Mouse (Mus musculus) large intestine, adult 2 months (tissue): ENCODE measurements around the gene Gm5108. TPM values are rescaled to one million over a fixed set of nuclear protein-coding genes. Genes with fewer than 3 reads are reported as not detected.

Experiments used
- DNase-seq: peaks from one replicate; pipeline ENCODE4 v3.0.0-alpha.2; 2012; ENCODE audit warnings: low read depth, low spot score
- WGBS: fragments of 180-500 bp; shearing (Covaris S2); methylation state at CpG from one replicate; pipeline ENCODE4 v1.1.7; 2018; 5-methylcytosine and 5-hydroxymethylcytosine counted together
- polyA plus RNA-seq: library from polyadenylated mRNA; depleted of rRNA; stranded (reverse); fragments of >200 nt; gene quantifications from 2 replicates; pipeline ENCODE4 v1.2.3, GENCODE M21; 2012; rRNA removed

Gm5108 gene
- polyA plus RNA-seq = not detected in 2 replicates

DNA sequence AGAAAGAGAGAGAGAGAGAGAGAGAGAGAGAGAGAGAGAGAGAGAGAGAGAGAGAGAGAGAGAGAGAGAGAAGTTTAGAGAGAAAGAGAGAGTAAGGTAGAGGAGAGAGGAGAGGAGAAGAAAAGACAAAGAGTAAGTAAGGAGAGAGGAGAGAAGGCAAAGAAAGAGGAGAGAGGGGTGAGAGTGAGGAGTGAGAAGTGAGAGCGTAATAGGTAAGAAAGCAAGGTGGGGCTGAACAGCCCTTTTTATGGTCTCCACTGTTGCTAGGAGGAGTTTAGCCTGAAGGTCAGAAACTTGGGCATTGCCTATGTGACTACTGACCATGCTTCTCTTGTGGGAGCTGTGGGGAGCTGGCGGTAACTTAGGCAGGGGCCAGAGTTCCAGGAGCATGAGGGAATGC is at the start of gene Gm5108:
Gene Gm5108 (plus strand): TSS at position 301 of the 400 bp plus-strand sequence.
- no peak for DNase-seq
- 49% methylated on average over 2 of the region's 2 CpGs for WGBS

- 93% methylated on average over 1 of the region's 1 CpGs for WGBS
- no peak for DNase-seq
Observed at GRCm38 (mm10) chr5:67898921-67899320, 42.5 kb upstream of the Gm5108 start.

DNA sequence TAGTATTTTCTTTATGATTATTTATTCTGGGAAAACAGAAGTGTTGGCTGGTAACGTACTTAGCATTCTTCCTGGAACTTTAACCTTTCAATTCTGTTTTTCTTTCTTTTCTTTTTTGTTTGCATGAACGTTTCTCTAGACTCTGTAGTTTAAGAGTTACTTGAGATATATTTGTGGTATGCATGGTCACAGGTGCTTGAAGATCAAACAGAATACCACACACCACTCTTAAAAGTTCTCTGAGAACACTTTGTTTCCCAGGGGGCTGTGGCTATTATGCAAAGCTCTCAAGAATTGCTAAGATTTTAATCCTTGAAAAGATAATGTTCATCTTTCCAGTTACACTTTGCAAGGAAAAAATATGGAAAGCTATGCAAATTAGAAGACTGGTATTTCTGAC is 36.9 kb upstream of the Gm5108 start:
- WGBS = 43% methylated on average over 2 of the region's 2 CpGs
- DNase-seq = no peak

DNA sequence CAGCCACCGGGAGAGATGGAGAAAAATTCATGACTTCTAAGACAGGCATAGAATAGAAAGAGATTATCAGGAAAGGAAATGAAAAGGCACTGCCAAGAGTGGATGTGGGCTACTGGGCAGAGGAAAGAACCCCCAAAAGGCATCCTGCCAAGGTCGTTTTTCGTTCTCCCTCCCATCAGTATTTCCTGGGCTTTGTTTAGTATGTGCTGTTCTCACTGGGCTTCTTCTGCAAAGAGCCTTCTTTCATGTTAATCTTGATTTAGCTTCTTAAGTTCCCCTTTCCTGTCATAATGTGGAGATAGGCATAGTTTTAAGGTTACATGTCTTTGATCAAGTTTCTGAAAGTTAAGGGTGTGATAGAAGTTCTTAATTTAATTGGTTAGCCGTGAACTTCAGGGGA is 10.9 kb upstream of the Gm5108 start:
- WGBS = 44% methylated on average over 4 of the region's 4 CpGs

DNA sequence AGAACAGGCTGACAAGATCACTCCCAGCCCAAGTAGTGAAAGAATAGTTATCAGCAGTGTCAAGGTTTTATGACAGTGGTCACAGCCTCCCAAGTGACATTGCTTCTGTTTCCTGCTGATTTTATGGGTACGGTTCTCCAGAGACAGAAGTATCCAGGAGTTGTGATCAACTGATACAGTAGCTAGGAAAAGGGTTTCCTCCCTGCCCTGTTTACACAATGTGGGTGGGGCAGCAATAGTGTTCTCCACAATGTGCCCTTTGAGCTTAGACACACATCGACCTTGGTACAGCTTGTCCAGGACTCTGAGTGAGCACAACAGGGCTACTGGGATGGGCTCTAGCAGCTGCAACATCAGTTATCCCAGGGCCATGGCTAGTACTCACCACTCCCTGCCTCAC is 9.8 kb upstream of the Gm5108 start:
- DNase-seq = peak; percentile 93
- WGBS = 6% methylated on average over 2 of the region's 2 CpGs

More for the DNA sequence above, 10.9 kb upstream of the Gm5108 start:
- no peak for DNase-seq

DNA sequence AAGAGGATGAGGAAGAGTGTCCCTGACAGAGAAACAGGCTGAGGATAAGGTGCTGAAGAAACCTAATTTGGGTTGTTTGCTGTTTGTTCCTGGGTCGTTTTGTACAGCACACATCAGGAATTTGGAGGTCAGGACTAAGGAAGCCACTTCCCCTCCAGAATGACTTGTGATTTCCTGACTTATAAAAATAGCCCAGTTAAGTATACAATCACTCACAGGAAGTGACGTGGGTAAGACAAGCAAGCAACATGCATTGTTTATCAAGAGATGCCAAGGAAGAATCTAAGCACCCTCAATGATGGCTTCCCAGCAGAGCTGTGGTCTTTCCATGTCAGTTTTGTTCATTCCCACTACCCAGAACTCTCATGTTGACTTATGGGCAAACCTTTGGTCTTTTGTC is 1.7 kb downstream of the Gm5108 start:
- no peak for DNase-seq
- 45% methylated on average over 2 of the region's 2 CpGs for WGBS

GRCm38 (mm10) chr5:67944074-67944785 is 2.8 kb downstream of the Gm5108 start:
- 31% methylated on average over 1 of the region's 1 CpGs for WGBS
- no peak for DNase-seq

DNA sequence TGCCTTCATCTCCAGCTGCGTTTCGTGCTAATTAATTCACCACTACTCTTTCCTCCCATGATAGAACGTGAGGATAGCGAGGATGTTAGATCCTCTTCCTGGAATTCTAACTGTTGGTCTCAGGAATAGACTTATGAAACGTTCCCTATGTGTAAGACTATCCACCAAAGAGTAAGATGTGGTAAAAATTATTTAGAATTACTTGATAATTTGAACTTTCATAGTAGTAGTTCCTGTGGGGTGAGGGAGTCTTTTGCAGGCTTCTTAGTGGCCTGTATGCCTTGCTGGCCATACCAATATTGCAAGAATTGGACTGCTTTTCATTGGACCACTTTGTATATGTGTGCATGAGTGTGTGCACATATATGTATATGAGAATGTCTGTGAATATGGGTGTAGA is 4.9 kb downstream of the Gm5108 start, which contains the start of gene Gm21905:
Gene Gm21905 (minus strand): TSS at position 101 of the 400 bp plus-strand sequence.
- 93% methylated on average over 5 of the region's 5 CpGs for WGBS
- no peak for DNase-seq

- no peak for DNase-seq
Observed at GRCm38 (mm10) chr5:67947006-67947405, 5.5 kb downstream of the Gm5108 start.

DNA sequence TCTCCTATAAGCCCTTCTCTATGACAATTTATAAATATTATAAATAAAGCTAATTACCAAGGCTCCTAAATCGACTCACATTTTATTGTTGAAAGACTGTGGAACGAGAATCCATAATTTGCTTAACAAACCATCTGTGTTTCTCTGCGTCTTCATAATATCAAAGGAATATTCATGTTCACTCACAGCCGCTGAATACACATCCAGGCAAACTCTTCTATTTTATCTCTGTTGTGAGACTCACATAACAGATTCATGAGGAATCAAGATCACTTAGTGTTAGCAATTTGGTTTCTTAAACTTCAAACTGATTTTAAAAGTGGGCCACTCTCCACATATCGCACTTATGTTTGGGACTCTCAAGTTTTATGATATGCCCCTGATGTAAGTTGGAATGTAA is 6.6 kb downstream of the Gm5108 start:
- no peak for DNase-seq
- WGBS = 89% methylated on average over 5 of the region's 5 CpGs

DNA sequence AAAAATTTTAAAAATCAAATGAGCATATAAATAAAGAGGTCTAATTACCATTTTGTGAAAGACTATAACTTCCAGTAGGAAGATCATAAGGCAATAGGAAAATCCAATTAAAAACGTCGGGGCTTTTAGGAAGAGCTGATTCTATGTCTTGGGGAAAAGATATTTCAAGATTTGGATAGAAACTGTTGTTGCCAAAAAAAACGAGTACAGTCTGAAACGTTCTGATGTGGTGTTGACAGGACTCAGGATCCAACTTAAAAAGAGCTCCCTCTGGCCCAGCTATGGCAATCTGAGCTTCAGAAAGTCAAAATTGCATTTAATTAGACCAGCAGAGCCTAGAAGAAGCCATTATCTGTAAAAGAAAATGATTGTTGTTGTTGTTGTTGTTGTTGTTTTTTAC is 12.6 kb downstream of the Gm5108 start:
- WGBS = 84% methylated on average over 4 of the region's 4 CpGs
- no peak for DNase-seq

GRCm38 (mm10) chr5:67955486-67955885 is 14.0 kb downstream of the Gm5108 start:
- DNase-seq = no peak
- WGBS = 83% methylated on average over 7 of the region's 7 CpGs

DNA sequence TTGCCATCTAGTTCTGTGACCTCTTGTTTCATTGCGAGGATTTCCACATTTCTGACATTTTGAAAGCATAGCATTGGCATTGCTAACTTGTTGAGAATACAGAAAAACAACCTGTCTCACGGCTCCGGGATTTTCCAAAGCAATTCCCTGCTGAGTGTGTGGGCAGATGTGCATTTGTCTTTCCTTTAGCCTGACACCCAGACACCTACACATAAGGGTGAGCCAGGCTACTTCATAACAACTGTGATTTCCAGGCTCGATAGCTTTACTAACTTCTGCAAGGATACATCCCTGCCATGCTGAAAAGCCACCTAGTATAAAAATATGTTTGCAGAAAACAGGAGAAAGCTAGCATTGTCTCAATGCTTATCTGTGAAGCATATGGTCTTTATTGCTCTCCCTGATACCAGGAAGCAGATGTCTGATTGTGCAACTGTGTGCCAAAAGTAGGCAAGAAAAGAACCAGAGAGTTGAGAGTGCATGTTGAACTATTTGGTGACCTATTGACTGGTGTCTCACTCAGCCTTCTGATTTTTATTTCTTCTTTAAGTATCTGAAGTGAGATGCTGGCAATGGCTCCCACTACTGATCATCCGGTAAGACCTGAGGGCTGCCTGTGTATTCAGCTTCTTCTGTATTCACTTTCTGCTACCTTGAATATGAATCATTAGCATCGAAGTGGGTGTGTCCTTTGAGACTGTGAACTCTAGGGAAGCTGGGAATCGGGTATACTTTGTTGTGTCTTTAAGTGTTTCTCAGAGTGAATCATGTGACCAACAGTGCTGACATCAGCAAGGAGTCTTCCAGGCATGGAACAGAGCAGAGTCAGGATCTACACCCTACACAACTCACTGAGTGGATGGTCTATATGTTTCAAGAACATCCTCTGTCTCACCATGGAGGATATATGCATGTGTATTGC is 20.5 kb downstream of the Gm5108 start:
- DNase-seq = no peak

GRCm38 (mm10) chr5:67969536-67969935 is 28.1 kb downstream of the Gm5108 start:
- WGBS = 85% methylated on average over 7 of the region's 7 CpGs
- no peak for DNase-seq

More for the DNA sequence above, 20.5 kb downstream of the Gm5108 start:
- 29% methylated on average over 7 of the region's 7 CpGs for whole genome bisulfite sequencing

DNA sequence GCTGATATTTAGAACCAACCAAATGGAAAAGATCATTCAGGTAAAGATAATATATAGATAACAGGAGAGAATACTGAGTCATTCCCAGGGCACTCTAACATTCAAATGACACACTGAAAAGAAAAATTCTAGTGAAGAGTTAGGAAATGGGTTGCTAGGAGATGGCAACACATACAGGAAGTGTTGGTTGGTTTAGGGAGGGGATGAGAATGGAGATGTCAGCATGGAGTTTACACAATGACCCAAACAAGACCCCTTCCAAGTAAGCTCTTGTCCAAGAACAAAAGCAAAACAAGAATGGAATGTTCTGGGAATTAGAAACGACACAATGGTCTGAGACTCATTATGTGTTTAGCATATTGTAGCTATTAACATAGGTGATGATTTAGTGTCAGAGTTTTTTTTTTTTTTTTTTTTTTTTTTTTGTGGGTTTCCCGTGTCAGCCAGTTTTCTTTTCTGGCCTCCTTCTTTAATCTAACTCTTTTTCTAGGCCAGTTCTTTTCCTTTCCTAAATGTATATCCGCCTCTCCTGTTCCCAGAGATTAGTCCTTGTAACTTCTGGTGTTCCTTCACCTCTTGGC is 40.6 kb downstream of the Gm5108 start:
- DNase-seq = no peak
- WGBS = 60% methylated on average over 3 of the region's 3 CpGs

DNA sequence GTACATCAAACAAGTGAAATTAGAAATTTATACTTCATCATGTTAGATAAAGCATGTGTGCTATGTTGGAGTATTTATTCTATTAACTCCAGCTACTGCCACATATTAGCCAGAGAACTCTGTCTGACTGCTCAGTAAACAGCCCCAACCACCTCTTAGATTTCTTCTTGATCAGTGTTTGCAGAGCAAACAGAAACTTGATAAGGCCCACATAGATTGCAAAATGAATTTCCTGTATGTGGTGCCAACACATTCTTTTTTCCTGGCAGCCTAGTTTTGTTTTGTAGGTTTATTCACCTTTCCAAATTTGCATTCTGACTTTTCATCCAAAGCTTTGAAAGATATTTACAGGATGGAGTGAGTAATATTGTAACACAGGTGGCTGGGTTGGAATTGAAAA is 49.0 kb downstream of the Gm5108 start:
- peak; percentile 44 for DNase-seq

DNA sequence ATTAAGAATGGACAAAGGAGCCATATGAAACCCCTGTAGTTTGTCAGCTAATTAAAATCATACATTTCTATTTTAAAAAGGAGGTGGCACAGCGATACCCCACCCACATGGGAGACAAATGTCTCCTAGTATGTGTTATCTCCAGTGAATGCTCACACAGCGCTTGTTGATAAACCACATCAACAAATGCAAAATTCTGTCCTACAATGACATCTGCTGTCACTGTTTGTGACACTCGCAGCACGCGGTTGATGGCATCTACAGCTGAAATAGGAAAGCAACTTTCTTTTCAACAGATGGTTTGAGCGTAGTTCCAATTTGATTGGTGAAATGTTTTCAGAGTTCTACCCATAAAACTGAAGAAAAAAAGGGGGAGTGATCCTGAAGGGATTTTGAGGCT is 61.1 kb downstream of the Gm5108 start:
- 94% methylated on average over 6 of the region's 6 CpGs for WGBS
- DNase-seq = no peak

DNA sequence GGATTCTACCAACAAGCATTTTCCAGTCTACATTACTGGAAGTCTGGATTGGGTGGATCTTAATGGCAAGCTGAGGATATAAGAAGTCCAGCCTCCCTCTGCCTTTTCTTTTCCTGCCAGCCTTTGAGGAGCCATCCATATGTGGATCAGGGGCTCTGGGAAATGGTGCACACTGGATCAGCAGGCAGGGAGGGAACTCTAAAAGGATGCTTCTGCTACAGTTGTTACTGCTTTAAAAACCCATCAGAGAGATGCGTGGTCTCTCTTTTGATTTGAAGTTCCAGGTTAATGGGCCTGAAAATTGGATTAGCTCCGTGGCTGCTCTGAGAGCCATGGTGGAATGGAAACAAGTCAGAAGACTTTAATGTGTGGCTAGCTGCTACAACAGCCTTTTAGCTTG is 62.4 kb downstream of the Gm5108 start:
- 85% methylated on average over 2 of the region's 2 CpGs for WGBS

DNA sequence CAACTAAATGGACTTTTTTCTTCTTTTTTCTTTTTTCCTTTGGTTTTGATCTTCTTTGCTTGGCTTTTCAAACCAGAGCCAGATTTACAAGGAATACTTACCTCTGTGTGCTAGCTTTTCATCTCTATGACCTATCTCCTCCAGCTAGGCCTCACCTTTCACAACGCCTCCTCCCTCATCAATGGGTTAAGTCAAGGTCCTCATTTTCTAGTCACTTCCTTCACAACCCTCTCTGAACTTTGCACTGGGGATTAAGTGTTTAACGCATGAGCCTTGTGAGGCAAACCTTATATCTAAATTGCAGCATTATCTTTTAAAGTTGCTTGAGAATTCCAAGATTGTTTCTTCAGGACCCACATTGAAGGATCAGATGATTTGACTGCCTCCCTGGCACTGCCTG is 63.0 kb downstream of the Gm5108 start:
- WGBS = 58% methylated on average over 2 of the region's 2 CpGs
- no peak for DNase-seq

More for the DNA sequence above, 62.4 kb downstream of the Gm5108 start:
- no peak for DNase-seq

- WGBS = 84% methylated on average over 4 of the region's 4 CpGs
- DNase-seq = no peak
Observed at GRCm38 (mm10) chr5:68007074-68007473, 65.6 kb downstream of the Gm5108 start.
